Mouse (Mus musculus) forebrain, embryonic 14.5 days (tissue): ENCODE measurements around the gene Tspan10. TPM values are rescaled to one million over a fixed set of nuclear protein-coding genes. Genes with fewer than 3 reads are reported as not detected.
A peak's percentile ranks its signal among the peaks of the same experiment; 100 is the strongest.

Experiments used
- ATAC-seq: fragments of 200-750 bp; cut with Nextera tagmentation; 2 replicates; pipeline ENCODE4 v1.8.0; 2017; ENCODE audit warnings: mild to moderate bottlenecking, moderate library complexity
- DNase-seq: peaks from one replicate; pipeline ENCODE4 v3.0.0-alpha.2; 2015; ENCODE audit warnings: low spot score
- H3K27ac ChIP-seq: fragments of 300-500 bp; sonication (generic); 2 replicates; pipeline ENCODE4 v1.5.1; 2014; ENCODE audit warnings: low read depth, mild to moderate bottlenecking, control low read depth, low read length, moderate library complexity
- H3K27me3 ChIP-seq: fragments of 300-500 bp; sonication (generic); replicated peaks from 2 replicates; pipeline ENCODE4 v1.6.1; 2014; ENCODE audit warnings: low read length, control low read depth, mixed read lengths; ENCODE audit not compliant: control insufficient read depth, insufficient read depth
- H3K36me3 ChIP-seq: fragments of 300-500 bp; sonication (generic); 2 replicates; pipeline ENCODE4 v1.6.1; 2014; ENCODE audit warnings: low read length, control low read depth; ENCODE audit not compliant: control insufficient read depth, insufficient read depth
- H3K4me1 ChIP-seq: fragments of 300-500 bp; sonication (generic); 2 replicates; pipeline ENCODE4 v1.6.1; 2014; ENCODE audit warnings: antibody characterized with exemption, low read length, control low read depth; ENCODE audit not compliant: control insufficient read depth, insufficient read depth
- H3K4me2 ChIP-seq: fragments of 300-500 bp; sonication (generic); 2 replicates; pipeline ENCODE4 v1.6.1; 2014; ENCODE audit warnings: mild to moderate bottlenecking, control low read depth, low read length
- H3K4me3 ChIP-seq: fragments of 300-500 bp; sonication (generic); 2 replicates; pipeline ENCODE4 v1.5.1; 2014; ENCODE audit warnings: low read depth, low read length, control low read depth
- H3K9ac ChIP-seq: fragments of 300-500 bp; sonication (generic); 2 replicates; pipeline ENCODE4 v1.6.1; 2014; ENCODE audit warnings: mild to moderate bottlenecking, low read length, control low read depth, moderate library complexity
- H3K9me3 ChIP-seq: fragments of 300-500 bp; sonication (generic); replicated peaks from 2 replicates; pipeline ENCODE4 v1.6.1; 2016; ENCODE audit warnings: low read length, control low read depth, mixed read lengths; ENCODE audit not compliant: control insufficient read depth
- WGBS: fragments of 180-500 bp; shearing (Covaris S2); extraction: QIAGEN DNeasy Blood & Tissue Kit; methylation state at CpG from one replicate; pipeline ENCODE4 v1.1.7; 2014; 5-methylcytosine and 5-hydroxymethylcytosine counted together
- polyA plus RNA-seq: library from polyadenylated mRNA; unstranded; fragments of >200 nt; fragmentation: Nextera tagmentation; extraction: Ambion mirVana; gene quantifications from 2 replicates; pipeline ENCODE4 v1.2.1, GENCODE M21; 2014

The Tspan10 gene
- polyA plus RNA-seq, 1 experiment from 2014 or later = not detected

DNA sequence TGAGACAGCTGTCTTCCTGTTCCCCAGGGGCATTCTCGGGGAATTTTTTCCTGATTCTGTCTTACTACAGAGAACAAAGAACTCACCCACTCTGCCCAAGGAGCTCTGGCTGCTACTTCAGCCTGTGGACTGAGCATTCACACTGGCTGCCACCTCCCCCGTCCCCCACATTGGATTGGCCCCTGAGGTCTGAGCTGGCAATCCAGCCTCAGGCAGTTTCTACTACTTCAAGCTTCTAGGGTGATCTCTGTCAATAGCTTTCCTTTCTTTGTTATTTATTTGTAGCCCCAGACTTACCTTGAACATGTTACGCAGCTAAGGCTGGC lies 50.4 kb downstream of the Tspan10 start:
- no peaks in the 10 kb centered on the region for H3K27me3 ChIP-seq
- H3K9ac ChIP-seq = peak overlapping the region; percentile 80
- peak overlapping the region; percentile 95 for H3K4me3 ChIP-seq
- peaks cover 18% of the 10 kb centered on the region for H3K4me1 ChIP-seq
- peaks cover 60% of the 10 kb centered on the region for H3K36me3 ChIP-seq
- H3K4me2 ChIP-seq = peak overlapping the region; percentile 98
- ATAC-seq (no peak), DNase-seq (no peak)
- H3K9me3 ChIP-seq = no peaks in the 10 kb centered on the region
- 23% methylated on average over 3 of the region's 3 CpGs for WGBS
- no peak overlapping the region; the same call in 1 of the 2 replicates for H3K27ac ChIP-seq

DNA sequence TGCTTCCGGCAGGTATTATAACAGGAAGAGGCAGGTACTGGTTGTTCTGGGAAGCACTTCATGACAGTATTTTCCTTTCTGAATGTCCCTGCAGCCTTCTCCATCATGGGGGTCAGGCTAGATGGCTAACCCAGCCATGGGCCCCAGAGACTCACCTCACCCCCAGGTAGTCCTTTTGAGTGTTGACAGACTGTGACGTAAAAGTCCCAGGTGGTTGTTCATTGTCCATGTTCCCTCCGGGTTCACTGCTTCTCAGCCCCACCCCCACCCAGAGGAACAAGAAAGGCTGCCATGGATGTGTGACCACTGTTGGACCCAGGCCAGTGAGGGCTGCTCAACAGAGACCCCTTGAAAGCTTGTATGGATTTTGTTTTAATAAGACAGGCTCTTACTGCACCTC lies 50.9 kb downstream of the Tspan10 start:
- H3K9me3 ChIP-seq = no peaks in the 10 kb centered on the region
- ATAC-seq = no peak
- peak overlapping the region; percentile 98 for H3K4me2 ChIP-seq
- H3K4me1 ChIP-seq = peaks cover 18% of the 10 kb centered on the region
- no peak for DNase-seq
- peak overlapping the region; percentile 80 for H3K9ac ChIP-seq
- peaks cover 59% of the 10 kb centered on the region for H3K36me3 ChIP-seq
- peak overlapping the region; percentile 95 for H3K4me3 ChIP-seq
- H3K27me3 ChIP-seq = no peaks in the 10 kb centered on the region
- WGBS = 51% methylated on average over 3 of the region's 3 CpGs
- no peak overlapping the region for H3K27ac ChIP-seq

DNA sequence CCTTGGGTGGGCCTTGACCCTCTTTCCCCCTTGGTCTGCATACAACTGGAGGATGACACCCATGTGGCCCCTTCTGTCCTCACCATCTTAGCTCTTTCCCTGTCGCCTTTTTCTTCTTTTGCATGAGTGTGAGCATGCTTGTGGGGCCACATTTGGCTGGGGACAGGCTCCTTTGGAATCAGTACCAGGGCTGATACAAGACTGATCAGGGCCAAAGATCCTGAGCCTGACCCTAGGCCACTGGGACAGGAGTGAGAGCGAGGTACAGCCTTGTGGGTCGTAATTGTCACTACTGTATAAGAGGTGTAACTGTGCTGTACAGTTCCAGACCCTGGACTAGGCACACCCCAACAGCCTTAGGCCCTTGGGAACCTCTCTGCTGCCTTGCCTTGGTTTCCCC lies 51.5 kb downstream of the Tspan10 start:
- Histone ChIP-seq H3K9ac (0 out of 2 replicates have a peak overlapping the region, but pooled peaks have one; percentile 80), H3K4me3 (no peak overlapping the region), H3K27me3 (no peaks in the 10 kb centered on the region), H3K36me3 (peaks cover 59% of the 10 kb centered on the region), H3K4me1 (peaks cover 18% of the 10 kb centered on the region), H3K4me2 (peak overlapping the region; percentile 98; the same call in 1 of the 2 replicates), H3K27ac (no peak overlapping the region), H3K9me3 (no peaks in the 10 kb centered on the region)
- WGBS = 81% methylated on average over 3 of the region's 3 CpGs
- DNase-seq (no peak), ATAC-seq (no peak)

Other genes with a start within 250 kb of the Tspan10 start
- 12.6 and 14.5 TPM in 2 replicates for gene Bahcc1, start 209.7 kb upstream of the Tspan10 start, polyA plus RNA-seq
- 3,852 and 3,863 TPM in 2 replicates for gene Actg1, start 94.1 kb upstream of the Tspan10 start, polyA plus RNA-seq
- 0.75 and 1.4 TPM in 2 replicates for gene Fscn2, start 81.1 kb upstream of the Tspan10 start, polyA plus RNA-seq
- 51.7 and 71.1 TPM in 2 replicates for gene Faap100, start 63.9 kb upstream of the Tspan10 start, polyA plus RNA-seq
- 29.9 and 30.8 TPM in 2 replicates for gene Nploc4, start 4.9 kb upstream of the Tspan10 start, polyA plus RNA-seq
- not detected in 2 replicates for gene Pde6g, start 10.9 kb downstream of the Tspan10 start, polyA plus RNA-seq
- 11.6 and 15.3 TPM in 2 replicates for gene Oxld1, start 15.4 kb downstream of the Tspan10 start, polyA plus RNA-seq
- 18.6 and 18.8 TPM in 2 replicates for gene Ccdc137, start 15.5 kb downstream of the Tspan10 start, polyA plus RNA-seq
- 37.4 and 43.9 TPM in 2 replicates for gene Arl16, start 25.0 kb downstream of the Tspan10 start, polyA plus RNA-seq
- gene Mrpl12, start 42.0 kb downstream of the Tspan10 start, polyA plus RNA-seq = 143 and 155 TPM in 2 replicates
- 29.7 and 31.6 TPM in 2 replicates for gene Slc25a10, start 49.2 kb downstream of the Tspan10 start, polyA plus RNA-seq
- gene Gcgr, start 88.1 kb downstream of the Tspan10 start, polyA plus RNA-seq = 0.14 TPM in 1 of 2 replicates, not detected in the other
- 291 and 313 TPM in 2 replicates for gene Mcrip1, start 107.1 kb downstream of the Tspan10 start, polyA plus RNA-seq
- not detected in 2 replicates for gene Ppp1r27, start 108.5 kb downstream of the Tspan10 start, polyA plus RNA-seq
- 325 and 332 TPM in 2 replicates for gene P4hb, start 130.6 kb downstream of the Tspan10 start, polyA plus RNA-seq
- 449 and 481 TPM in 2 replicates for gene Arhgdia, start 139.0 kb downstream of the Tspan10 start, polyA plus RNA-seq
- gene Alyref, start 155.7 kb downstream of the Tspan10 start, polyA plus RNA-seq = 318 and 352 TPM in 2 replicates
- 237 and 281 TPM in 2 replicates for gene Anapc11, start 155.8 kb downstream of the Tspan10 start, polyA plus RNA-seq
- gene Npb, start 165.8 kb downstream of the Tspan10 start, polyA plus RNA-seq = 0.46 and 0.98 TPM in 2 replicates
- gene Pcyt2, start 175.3 kb downstream of the Tspan10 start, polyA plus RNA-seq = 113 and 134 TPM in 2 replicates
- 30.4 and 40.8 TPM in 2 replicates for gene Sirt7, start 182.6 kb downstream of the Tspan10 start, polyA plus RNA-seq
- 20.0 and 23.6 TPM in 2 replicates for gene Mafg, start 191.0 kb downstream of the Tspan10 start, polyA plus RNA-seq
- 33.6 and 33.9 TPM in 2 replicates for gene Pycr1, start 201.1 kb downstream of the Tspan10 start, polyA plus RNA-seq
- gene Myadml2, start 205.5 kb downstream of the Tspan10 start, polyA plus RNA-seq = 0.38 and 0.48 TPM in 2 replicates
- 0.36 and 0.61 TPM in 2 replicates for gene Notum, start 218.5 kb downstream of the Tspan10 start, polyA plus RNA-seq
- 129 TPM in 2 replicates for gene Aspscr1, start 230.3 kb downstream of the Tspan10 start, polyA plus RNA-seq